Mouse (Mus musculus): ENCODE data around the gene 1700015G11Rik. TPM values are rescaled to one million over a fixed set of nuclear protein-coding genes. Genes with fewer than 3 reads are reported as not detected.
A peak's percentile ranks its signal among the peaks of the same experiment; 100 is the strongest.

1700015G11Rik gene
- polyA plus RNA-seq, 1 experiment from 2014 or later = not detected

DNA sequence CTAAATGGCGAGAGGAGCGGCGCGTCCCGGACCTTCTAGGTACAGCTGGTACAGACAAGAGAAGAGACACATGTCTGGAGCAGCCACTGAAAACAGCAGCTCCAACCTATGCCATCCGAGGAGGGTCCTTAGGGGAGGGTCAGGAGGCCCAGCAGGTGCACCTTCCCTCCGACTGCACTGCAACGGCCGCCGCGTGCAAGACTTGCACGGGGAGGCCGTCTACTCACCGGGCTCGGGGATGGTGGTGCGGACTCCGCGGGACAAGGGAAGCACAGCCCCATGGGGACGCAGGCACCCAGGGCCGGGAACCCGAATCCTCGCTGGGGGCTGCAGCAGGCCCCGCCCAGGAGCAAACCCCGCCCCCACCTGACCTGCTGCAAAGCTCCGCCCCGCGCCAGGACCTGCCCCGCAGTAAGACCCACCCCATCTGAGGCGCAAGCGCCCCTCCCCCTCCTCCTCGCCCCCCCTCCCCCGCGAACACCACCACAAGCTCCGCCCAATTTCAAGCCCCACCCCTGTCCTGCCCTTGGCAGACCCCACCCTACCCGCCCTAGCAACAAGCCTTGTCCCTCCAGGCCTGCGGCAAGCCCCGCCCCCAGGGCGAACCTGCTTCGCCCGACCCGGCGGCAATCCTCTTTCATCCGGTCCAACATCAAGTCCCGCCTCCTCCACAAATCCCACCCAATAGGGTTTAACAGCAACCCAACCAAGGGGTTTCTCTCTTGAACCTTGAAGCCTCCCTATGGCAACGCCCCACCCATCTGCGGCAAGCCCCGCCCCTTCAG lies 9.8 kb downstream of the 1700015G11Rik start, which contains the start of gene Svip:
Svip (minus strand) TSS at position 508 of the 785 bp plus-strand sequence.
- H3K4me1 ChIP-seq = 0 out of 2 replicates have a peak, but pooled peaks cover 4% of the 10 kb centered on the region
- peak within 1 kb of the TSS; percentile 56 for H3K4me3 ChIP-seq
- ATAC-seq (ENCODE audit: insufficient number of reproducible peaks, insufficient read depth, low FRiP score, low TSS enrichment, low read depth) = peak; percentile 91
- no peaks in the 10 kb centered on the region for H3K9me3 ChIP-seq
- H3K4me2 ChIP-seq = peak within 1 kb of the TSS; percentile 84
- 1% methylated on average over 41 of the region's 47 CpGs for WGBS
- peak within 1 kb of the TSS; percentile 60 for H3K9ac ChIP-seq
- no peaks in the 10 kb centered on the region for H3K36me3 ChIP-seq
- no peak within 1 kb of the TSS for H3K27ac ChIP-seq
- H3K27me3 ChIP-seq = peaks cover 30% of the 10 kb centered on the region

DNA sequence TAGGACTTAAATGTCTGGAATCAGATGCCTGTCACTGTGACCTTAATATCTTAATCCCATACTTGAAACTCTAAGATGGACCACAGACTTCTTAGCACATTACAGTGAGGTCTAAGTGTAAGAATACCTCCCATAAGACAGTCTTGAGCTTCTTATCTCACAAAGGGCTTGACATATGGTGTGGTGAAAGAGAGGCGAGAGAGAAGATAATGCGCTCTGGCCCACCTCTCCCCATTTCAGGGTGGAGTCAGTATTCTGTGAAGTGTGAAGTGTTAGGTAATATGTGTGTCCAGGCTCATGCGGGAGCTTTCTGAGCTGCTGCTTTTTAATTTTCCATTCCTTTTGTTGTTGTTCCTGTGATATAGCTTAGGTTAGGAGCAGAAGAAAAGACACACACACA lies 24.5 kb downstream of the 1700015G11Rik start:
- 90% methylated on average over 3 of the region's 3 CpGs for WGBS

DNA sequence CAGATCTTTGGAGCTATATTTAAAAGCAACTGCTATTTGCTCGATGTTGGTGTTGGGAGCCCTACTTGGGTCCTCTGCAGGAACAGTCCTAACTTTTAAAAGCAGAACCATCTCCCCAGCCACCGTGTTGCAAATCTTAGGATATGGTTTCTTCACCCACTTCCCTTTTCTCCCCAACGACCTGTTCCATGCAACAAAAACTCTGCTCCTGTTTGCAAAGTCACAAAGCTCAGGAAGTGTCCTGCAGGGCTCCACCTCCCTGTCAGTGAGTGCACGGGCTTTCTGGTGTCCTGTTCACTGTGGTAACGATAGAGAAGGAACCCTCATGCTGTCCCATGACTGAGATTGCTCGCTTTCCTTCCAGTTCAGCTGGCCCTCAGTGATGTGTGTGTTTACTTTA lies 28.6 kb downstream of the 1700015G11Rik start:
- 0 out of 2 replicates have a peak, but pooled peaks cover under 1% of the 10 kb centered on the region for H3K4me1 ChIP-seq
- H3K9me3 ChIP-seq = no peaks in the 10 kb centered on the region
- H3K27ac ChIP-seq = no peak overlapping the region
- 57% methylated on average over 6 of the region's 6 CpGs for WGBS
- no peak for ATAC-seq (ENCODE audit: insufficient number of reproducible peaks, insufficient read depth, low FRiP score, low TSS enrichment, low read depth)
- H3K4me2 ChIP-seq = no peak overlapping the region
- no peaks in the 10 kb centered on the region for H3K27me3 ChIP-seq
- no peaks in the 10 kb centered on the region for H3K36me3 ChIP-seq
- H3K9ac ChIP-seq = no peak overlapping the region
- H3K4me3 ChIP-seq = no peak overlapping the region

More for the DNA sequence above, 24.5 kb downstream of the 1700015G11Rik start:
- Histone ChIP-seq H3K27ac (no peak overlapping the region), H3K4me1 (no peaks in the 10 kb centered on the region), H3K4me3 (no peak overlapping the region), H3K9me3 (no peaks in the 10 kb centered on the region), H3K27me3 (no peaks in the 10 kb centered on the region), H3K36me3 (no peaks in the 10 kb centered on the region), H3K4me2 (no peak overlapping the region), H3K9ac (no peak overlapping the region)
- no peak for ATAC-seq (ENCODE audit: insufficient number of reproducible peaks, insufficient read depth, low FRiP score, low TSS enrichment, low read depth)

- no peak for ATAC-seq (ENCODE audit: insufficient number of reproducible peaks, insufficient read depth, low FRiP score, low TSS enrichment, low read depth)
- Histone ChIP-seq H3K27me3 (no peaks in the 10 kb centered on the region), H3K4me3 (no peak overlapping the region), H3K4me1 (0 out of 2 replicates have a peak, but pooled peaks cover 2% of the 10 kb centered on the region), H3K36me3 (no peaks in the 10 kb centered on the region), H3K4me2 (no peak overlapping the region), H3K9me3 (no peaks in the 10 kb centered on the region), H3K9ac (no peak overlapping the region), H3K27ac (no peak overlapping the region)
- WGBS = 78% methylated on average over 6 of the region's 6 CpGs
These were observed 29.8 kb downstream of the 1700015G11Rik start for GRCm38 (mm10) chr7:51985763-51986162.

DNA sequence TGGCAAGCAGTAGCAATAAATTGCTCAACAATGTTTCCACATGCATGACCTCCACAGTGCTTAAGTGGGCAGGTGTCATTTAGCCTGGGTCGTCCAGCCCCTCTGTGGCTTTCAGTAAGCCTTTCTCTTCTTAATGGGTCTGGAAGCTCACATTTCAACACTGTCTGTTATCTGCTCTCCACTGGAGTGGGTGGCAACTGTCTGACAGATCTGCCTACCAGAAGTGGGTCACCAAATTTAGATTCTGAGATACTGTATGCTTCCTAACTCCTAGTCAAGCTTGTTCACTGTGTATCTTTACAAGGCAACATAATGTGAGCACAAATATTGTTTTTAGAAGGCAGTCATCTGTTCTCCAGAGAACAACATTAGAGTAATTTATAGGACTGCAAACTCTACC lies 33.2 kb downstream of the 1700015G11Rik start:
- no peaks in the 10 kb centered on the region for H3K27me3 ChIP-seq
- H3K4me3 ChIP-seq = no peak overlapping the region
- no peaks in the 10 kb centered on the region for H3K36me3 ChIP-seq
- no peak overlapping the region for H3K27ac ChIP-seq
- no peaks in the 10 kb centered on the region for H3K9me3 ChIP-seq
- no peak overlapping the region for H3K9ac ChIP-seq
- no peak overlapping the region for H3K4me2 ChIP-seq
- 0 out of 2 replicates have a peak, but pooled peaks cover 2% of the 10 kb centered on the region for H3K4me1 ChIP-seq
- no peak for ATAC-seq (ENCODE audit: insufficient number of reproducible peaks, insufficient read depth, low FRiP score, low TSS enrichment, low read depth)
- WGBS = 14% methylated on average over 1 of the region's 1 CpGs

DNA sequence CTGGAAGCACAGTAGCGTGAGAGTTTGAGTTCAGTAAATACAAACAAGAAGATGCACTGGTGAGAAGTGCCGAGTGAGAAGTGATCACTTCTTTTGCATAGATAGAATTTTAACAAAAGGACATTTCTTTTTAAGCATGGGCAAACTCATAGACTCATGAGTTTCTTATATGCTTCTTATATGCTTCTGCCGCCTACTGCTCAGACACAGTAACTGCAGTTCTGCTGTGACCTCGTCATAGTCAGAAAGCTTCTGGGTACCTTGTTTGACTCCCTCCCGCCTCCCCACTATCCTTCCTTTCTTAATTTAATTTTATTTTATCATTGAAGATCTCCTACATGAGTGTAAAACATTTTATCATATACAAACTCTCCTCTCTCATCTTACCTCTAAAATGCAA lies 36.3 kb downstream of the 1700015G11Rik start:
- H3K9me3 ChIP-seq = no peaks in the 10 kb centered on the region
- H3K9ac ChIP-seq = no peak overlapping the region
- 0 out of 2 replicates have a peak, but pooled peaks cover 2% of the 10 kb centered on the region for H3K4me1 ChIP-seq
- no peaks in the 10 kb centered on the region for H3K27me3 ChIP-seq
- H3K27ac ChIP-seq = no peak overlapping the region
- no peaks in the 10 kb centered on the region for H3K36me3 ChIP-seq
- no peak overlapping the region for H3K4me3 ChIP-seq
- ATAC-seq (ENCODE audit: insufficient number of reproducible peaks, insufficient read depth, low FRiP score, low TSS enrichment, low read depth) = no peak
- H3K4me2 ChIP-seq = no peak overlapping the region
- WGBS = 41% methylated on average over 5 of the region's 5 CpGs

GRCm38 (mm10) chr7:51975181-51975580 lies 40.3 kb downstream of the 1700015G11Rik start:
- WGBS = 70% methylated on average over 6 of the region's 6 CpGs
- Histone ChIP-seq H3K4me2 (no peak overlapping the region), H3K4me3 (no peak overlapping the region), H3K36me3 (no peaks in the 10 kb centered on the region), H3K27me3 (0 out of 2 replicates have a peak, but pooled peaks cover 4% of the 10 kb centered on the region), H3K4me1 (no peaks in the 10 kb centered on the region), H3K9ac (no peak overlapping the region), H3K27ac (no peak overlapping the region), H3K9me3 (no peaks in the 10 kb centered on the region)
- no peak for ATAC-seq (ENCODE audit: insufficient number of reproducible peaks, insufficient read depth, low FRiP score, low TSS enrichment, low read depth)

DNA sequence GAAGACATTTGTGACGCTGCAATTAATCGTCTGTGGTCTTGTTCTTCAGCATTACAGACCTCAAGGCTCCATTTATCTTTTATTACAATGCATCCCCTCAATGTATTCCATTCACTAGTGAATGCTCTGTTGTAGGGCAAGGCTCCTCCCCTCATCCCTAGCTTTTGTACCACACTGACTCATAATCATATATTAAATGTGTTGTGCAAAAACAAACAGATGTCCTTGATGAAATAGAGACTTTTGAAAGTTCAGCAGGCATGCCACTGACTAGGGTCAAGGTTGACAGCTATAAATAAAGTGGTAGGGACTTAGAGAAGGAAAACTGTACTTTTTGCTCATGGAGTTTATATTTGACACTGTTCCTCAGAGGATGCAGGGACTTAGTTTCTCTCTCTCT lies 42.0 kb downstream of the 1700015G11Rik start:
- Histone ChIP-seq H3K4me3 (no peak overlapping the region), H3K9me3 (no peaks in the 10 kb centered on the region), H3K4me2 (no peak overlapping the region), H3K9ac (no peak overlapping the region), H3K27me3 (0 out of 2 replicates have a peak, but pooled peaks cover 4% of the 10 kb centered on the region), H3K36me3 (no peaks in the 10 kb centered on the region), H3K27ac (no peak overlapping the region), H3K4me1 (peaks cover 11% of the 10 kb centered on the region; the same call in 1 of the 2 replicates)
- WGBS = 70% methylated on average over 2 of the region's 2 CpGs
- ATAC-seq (ENCODE audit: insufficient number of reproducible peaks, insufficient read depth, low FRiP score, low TSS enrichment, low read depth) = no peak

DNA sequence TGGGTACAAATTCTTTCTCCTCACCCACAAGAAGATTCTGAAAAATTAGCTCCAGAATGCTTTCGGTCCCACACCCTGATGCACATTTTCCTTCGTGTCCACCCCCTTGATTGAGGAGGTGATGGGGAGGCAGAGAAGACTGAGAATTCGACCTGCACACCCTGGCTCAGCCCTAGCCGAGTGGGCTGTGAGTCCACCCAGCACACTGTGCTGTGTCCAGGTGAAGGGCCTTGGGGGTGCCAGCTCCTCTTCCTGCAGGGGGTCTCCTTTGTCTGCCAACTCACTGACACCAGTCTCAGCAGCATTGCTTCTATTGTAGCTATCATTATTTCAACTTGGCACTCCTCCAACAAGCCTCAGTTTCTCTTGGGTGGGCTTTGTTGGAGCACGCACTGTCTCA lies 42.4 kb downstream of the 1700015G11Rik start:
- Histone ChIP-seq H3K27ac (no peak overlapping the region), H3K9ac (no peak overlapping the region)
- WGBS = 61% methylated on average over 5 of the region's 5 CpGs

GRCm38 (mm10) chr7:51972252-51972855 lies 43.2 kb downstream of the 1700015G11Rik start:
- Histone ChIP-seq H3K27ac (no peak overlapping the region), H3K9me3 (no peaks in the 10 kb centered on the region), H3K4me2 (no peak overlapping the region), H3K27me3 (0 out of 2 replicates have a peak, but pooled peaks cover 4% of the 10 kb centered on the region), H3K4me3 (no peak overlapping the region), H3K4me1 (peaks cover 13% of the 10 kb centered on the region; the same call in 1 of the 2 replicates), H3K36me3 (no peaks in the 10 kb centered on the region), H3K9ac (no peak overlapping the region)
- 31% methylated on average over 6 of the region's 6 CpGs for WGBS
- no peak for ATAC-seq (ENCODE audit: insufficient number of reproducible peaks, insufficient read depth, low FRiP score, low TSS enrichment, low read depth)

More for the DNA sequence above, 42.4 kb downstream of the 1700015G11Rik start:
- no peak overlapping the region for H3K4me3 ChIP-seq
- no peak for ATAC-seq (ENCODE audit: insufficient number of reproducible peaks, insufficient read depth, low FRiP score, low TSS enrichment, low read depth)
- no peak overlapping the region for H3K4me2 ChIP-seq
- H3K36me3 ChIP-seq = no peaks in the 10 kb centered on the region
- H3K4me1 ChIP-seq = peaks cover 13% of the 10 kb centered on the region; the same call in 1 of the 2 replicates
- H3K9me3 ChIP-seq = no peaks in the 10 kb centered on the region
- H3K27me3 ChIP-seq = 0 out of 2 replicates have a peak, but pooled peaks cover 4% of the 10 kb centered on the region

DNA sequence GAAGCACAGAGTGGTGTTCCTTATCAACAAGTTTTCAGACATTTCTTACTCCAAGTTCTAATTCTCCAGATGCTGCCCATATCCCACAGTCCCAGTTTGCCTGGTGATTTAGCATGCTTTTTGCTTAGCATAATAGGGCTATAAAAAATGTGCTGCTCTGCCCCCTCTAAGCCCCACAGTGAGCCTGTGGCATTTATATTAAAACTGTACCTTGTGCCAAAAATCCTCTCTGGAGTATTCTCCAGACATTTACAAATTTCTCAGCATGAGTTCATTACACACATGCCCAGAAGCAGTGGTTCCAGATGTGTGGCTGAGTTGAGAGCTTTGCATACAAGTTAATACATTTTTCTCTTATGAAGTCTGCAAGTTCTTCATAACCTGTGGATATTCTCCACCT lies 46.1 kb downstream of the 1700015G11Rik start:
- Histone ChIP-seq H3K36me3 (no peaks in the 10 kb centered on the region), H3K4me3 (no peak overlapping the region), H3K27me3 (0 out of 2 replicates have a peak, but pooled peaks cover 4% of the 10 kb centered on the region), H3K4me1 (peaks cover 17% of the 10 kb centered on the region; the same call in 1 of the 2 replicates), H3K9me3 (no peaks in the 10 kb centered on the region), H3K27ac (no peak overlapping the region), H3K4me2 (no peak overlapping the region), H3K9ac (no peak overlapping the region)
- no peak for ATAC-seq (ENCODE audit: insufficient number of reproducible peaks, insufficient read depth, low FRiP score, low TSS enrichment, low read depth)
